Mouse (Mus musculus): ENCODE measurements around the gene Rnf152. TPM values are rescaled to one million over a fixed set of nuclear protein-coding genes. Genes with fewer than 3 reads are reported as not detected.

Rnf152 gene
- total RNA-seq (2021): 1 to 10 TPM; 2.0 to 2.5 TPM
- long read RNA-seq, experiment 1, full-length matches to known transcripts: 2 of 4 reads
- long read RNA-seq, experiment 1, partial matches to known transcripts: 0 of 4 reads
- long read RNA-seq, experiment 1, other reads (novel, unspliced or antisense): 2 of 4 reads
- long read RNA-seq, experiment 2, full-length matches to known transcripts: 1 of 2 reads
- long read RNA-seq, experiment 2, partial matches to known transcripts: 0 of 2 reads
- long read RNA-seq, experiment 2, other reads (novel, unspliced or antisense): 1 of 2 reads

DNA sequence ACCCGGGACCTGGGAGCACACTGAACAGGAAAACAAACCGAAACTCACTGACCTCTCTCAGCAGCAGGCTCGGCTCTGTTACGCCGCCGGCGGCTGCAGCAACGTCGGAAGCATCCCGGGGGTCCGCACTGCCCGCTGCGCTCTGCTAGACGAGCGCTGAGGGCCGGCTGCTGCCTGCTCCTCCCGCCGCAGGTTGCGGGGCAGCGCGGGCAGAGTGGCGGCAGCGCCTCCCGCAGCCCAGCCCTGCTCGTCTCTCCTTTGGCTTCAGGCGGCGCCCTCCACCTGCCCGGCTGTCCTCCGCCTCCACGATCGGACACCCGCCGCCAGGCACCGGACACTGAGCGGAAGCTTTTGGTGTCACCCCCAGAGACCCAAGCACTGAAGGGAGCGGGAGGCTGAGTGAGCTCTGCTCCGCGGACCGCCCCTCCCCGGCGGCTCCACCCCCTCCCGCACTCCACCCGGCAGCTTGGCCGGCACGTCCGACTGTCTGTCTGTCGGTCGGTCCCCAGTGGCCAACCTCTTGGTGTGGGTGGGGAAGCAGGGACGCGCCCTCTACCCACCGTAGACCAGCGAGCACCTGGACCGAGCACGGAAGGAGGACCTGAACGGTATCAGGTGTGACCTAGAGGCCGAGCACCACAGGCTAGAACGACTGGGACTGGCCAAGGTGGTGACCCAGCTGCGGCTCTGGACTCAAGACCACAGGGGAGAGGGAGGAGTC lies at the start of gene Rnf152:
Gene Rnf152 (minus strand): TSS at position 420 of the 721 bp plus-strand sequence.
- peak; percentile 44 to 50 for DNase-seq (ENCODE audit: low spot score in 2 of 2)

DNA sequence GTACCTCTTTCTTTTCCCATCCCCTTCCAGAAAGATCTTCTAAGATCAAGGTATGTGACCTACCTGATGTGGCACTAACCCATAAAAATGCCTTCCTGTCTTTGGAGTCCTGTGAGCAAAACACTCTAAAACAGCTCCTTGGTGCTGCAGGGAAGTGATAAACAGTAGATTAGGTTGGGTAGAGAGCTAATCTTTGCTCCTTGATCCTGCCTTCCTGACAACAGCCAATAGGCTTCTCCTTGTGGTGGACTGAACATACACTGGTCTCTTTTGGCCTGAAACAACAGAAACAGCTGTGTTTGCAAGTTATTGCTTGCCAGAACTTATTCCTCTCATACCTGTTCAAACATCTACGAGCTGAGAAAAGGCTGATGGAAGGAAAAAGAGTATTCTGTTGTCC lies 46.3 kb upstream of the Rnf152 start:
- DNase-seq (ENCODE audit: low spot score in 2 of 2): no peak

DNA sequence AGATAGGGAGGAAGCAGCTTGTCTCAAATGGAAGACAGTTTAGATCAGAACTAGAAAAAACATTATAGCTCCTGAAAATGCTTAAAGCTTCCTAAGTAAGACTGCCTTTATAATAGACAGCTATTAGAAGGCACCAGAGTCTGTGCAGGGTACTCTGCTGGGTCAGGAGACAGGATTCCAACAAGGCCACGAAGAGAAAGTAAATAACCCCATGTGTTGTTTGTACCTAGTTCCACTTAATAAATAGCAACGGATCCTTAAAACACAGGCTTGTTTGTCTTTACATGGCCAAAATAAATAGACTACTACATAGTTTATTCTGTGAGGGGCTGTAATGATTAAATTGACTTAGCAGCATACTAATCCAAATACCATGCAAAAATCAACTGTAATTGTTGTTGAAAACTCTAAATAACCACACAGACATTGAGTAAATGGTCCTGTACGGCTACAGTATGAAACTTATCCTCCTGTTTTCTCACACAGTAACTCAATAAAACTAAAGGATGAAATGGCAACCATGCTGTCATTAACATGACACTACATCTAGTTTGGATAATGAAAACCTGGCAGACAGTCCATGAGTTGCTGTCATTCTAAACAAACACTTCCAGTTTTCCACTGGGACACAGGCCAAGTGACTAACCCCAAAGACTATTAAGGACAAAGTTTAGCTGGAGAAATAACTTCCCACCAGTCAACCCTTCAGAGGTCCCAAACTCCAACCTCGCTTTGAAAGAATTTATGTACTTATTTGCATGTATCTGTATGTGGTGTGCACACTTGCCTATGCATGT lies 27.8 kb upstream of the Rnf152 start:
- no peak for DNase-seq (ENCODE audit: low spot score in 2 of 2)

DNA sequence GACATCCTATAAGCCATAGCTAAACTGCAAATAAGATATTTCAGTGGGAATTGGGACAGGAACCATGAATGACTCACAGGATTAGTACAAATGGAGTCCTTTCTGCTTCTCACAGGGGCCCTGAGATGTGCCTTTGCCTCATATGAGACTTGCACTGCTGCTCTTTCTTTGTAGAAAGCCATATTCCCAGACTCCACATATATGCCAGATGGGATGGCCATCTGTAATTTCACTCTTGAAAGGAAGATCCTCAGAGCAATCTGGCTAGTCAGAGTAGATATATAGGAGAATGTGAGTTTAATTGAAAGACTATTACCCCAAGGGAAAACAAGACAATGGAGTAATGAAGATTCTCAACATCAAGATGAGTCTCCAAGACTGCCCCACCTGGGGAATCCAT lies 21.0 kb upstream of the Rnf152 start:
- no peak for DNase-seq (ENCODE audit: low spot score in 2 of 2)

DNA sequence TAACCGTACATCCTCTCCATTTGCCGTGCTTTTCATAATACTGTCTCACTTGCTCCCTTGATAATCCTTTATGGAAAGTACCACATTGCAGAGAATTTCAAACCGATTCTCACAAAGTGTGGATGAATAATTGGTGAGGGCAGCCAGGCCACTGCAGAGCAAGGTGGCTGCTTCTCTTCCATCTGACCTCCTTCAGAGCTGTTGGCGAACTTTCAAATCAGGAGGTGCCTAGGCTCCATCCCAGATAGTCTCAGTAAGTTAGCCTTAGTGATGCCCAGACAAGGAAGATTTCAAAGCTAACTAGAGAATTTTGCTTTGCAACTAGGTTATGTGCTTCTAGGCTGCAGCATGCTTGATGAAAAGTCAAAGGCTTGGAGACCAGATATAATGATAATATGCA lies 18.1 kb upstream of the Rnf152 start:
- no peak for DNase-seq (ENCODE audit: low spot score in 2 of 2)

DNA sequence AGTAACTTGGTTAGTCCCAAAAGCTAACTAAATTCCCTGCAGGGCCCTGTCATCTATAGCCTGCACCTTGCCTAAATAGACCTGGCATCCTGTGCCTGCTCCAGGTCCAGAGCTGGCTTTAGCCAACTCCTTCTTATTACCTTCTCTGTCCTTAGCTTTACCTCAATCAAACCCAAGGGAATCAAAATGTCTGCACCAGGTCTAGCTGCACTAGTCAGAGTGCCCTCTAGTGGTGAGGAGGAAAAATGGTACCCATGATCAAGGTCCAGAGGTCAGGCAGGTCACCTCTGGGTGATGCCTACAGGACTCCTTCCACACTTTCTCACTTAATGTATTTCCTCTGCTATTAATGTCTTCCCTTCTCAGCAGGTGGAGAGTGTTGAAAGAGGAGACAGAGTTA lies 6.2 kb upstream of the Rnf152 start:
- DNase-seq (ENCODE audit: low spot score in 2 of 2): no peak

DNA sequence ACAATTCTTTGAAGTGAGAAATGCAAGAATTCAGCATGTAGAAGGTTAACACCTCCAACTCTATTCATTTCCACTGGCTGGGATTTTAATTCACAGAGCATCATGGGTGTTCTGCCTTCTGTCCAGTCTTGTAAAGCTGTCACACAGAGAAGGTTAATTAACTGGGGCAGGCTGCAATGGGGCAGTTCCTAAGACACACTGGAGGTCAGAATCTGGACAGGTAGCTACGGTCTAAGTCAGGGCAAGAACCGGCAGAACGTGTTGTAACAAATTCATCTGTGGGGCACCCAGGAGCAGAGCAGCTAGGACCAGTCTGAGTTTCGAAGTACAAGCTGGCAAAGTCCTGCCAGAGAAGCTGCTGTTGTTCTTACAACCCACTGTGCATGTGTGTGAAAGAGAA lies 2.4 kb upstream of the Rnf152 start:
- DNase-seq (ENCODE audit: low spot score in 2 of 2): no peak

DNA sequence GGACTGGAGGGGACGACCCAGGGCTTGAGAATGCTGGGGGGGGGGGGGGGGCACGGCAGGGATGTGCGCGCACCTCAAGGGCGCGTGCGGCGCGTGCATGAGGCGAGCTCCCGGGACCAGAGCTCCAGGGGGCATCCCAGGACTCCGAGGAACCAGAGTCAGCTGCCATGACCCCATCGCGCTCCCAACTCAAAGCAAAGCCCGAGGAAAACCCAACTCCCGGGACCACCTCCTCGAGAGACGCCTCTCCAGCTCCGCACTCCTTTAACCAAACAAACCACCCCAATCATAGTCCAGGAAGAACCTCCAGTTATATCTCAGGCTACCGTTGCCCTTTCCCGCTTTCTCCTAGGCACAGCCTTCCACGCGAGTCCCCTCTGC lies 610 bp downstream of the Rnf152 start:
- DNase-seq (ENCODE audit: low spot score in 2 of 2): peak in 1 of 2 experiments; percentile 21

DNA sequence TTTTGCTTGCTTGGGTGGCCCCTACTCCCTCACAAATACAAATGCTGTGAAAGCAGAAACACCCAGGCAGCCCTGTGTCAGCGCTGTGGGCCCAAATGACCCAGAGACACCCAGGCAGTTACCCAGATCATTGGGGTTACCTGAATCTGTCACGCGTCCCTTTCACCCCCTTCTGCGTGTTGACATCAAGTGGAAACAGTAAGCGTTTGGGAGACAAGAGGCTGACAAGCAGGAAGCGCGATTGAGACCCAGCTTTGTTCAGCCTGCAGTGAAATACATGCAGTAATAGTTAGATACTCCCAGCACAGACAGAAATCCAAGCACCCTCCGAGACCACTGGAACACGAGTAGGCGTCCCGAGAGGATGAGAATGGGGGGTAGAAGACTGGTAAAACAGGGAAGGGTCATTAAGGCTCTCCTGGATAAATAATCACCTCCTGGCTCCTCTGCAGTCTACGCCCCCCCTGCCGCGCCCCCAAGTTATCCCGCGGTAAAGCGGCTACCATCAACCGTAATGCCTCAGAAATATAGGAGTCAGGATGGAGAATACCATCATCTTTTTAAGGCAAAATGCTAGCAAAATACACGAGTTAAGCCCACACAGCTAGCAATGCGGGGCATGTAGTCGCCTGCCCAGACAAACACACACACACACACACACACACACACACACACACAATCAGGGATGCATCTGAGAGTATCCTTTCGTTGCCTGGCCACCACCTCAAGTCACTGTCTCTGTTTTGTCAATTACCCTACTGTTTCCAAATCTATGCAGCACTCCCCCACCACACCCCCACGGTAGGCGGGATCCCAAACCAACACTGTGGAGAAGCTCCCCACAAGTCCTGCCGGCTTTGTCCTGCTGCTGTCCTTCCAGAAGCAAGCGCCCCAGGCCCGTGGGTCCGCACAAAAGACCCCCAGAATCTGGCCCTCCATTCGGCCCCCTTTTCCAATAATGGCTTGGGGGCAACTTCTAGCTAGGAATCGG lies 1.3 kb downstream of the Rnf152 start:
- peak in 1 of 2 experiments; percentile 2 for DNase-seq (ENCODE audit: low spot score in 2 of 2)

DNA sequence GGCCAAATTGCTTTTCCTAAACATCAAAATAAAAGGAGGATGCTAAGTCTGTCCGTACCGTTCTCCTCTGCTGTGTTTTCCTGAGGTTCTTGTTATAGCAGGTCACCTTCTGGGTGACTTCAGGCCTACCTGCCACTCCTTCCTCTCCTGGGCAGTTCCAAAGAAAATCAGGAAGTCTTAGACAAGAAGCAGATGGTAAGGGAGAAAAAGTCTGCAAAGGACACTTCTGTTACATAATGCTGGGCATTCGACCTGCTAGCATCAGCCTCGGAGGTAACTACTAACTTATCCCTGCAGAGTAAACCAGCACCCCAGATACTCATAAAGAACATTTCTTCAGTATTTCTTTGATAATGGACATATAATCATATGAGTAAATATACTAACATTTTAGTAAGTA lies 4.7 kb downstream of the Rnf152 start:
- DNase-seq (ENCODE audit: low spot score in 2 of 2): no peak

DNA sequence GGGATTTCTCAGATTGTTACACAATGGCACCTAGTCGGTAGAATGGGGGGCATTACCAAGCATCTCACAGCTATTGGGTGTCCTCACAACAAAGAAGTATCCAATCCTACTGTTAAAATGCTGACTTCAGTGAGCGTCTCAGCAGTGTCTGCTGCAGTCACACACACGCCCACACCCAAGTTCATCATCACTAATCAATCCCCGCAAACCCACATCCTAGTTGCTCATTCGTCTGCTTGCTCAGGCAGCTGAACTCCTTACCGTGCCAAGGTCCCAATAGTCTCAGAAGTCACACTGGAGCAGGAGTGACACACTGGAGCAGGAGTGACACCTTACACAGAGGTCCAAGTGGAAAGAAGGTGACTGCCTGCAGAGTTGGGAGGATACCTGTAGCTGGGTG lies 14.2 kb downstream of the Rnf152 start:
- no peak for DNase-seq (ENCODE audit: low spot score in 2 of 2)

DNA sequence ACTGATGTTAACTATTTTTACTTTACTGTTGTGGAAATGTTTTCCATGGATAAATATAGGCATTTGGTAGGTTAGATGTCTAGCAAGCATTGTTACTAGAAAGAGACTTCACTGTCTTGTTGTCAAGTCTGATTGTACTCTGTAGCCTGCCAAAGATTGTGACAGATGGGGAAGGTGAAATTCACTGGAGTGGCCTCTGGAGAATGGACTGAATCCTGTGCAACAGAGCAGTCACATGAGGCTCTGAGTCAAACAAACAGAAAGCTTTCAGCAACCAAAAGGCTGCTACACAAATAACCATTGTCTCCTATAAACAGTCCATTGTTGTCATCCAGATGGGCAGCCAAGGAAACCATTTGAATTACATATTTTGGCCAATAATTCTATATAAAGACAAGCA lies 15.6 kb downstream of the Rnf152 start:
- no peak for DNase-seq (ENCODE audit: low spot score in 2 of 2)

DNA sequence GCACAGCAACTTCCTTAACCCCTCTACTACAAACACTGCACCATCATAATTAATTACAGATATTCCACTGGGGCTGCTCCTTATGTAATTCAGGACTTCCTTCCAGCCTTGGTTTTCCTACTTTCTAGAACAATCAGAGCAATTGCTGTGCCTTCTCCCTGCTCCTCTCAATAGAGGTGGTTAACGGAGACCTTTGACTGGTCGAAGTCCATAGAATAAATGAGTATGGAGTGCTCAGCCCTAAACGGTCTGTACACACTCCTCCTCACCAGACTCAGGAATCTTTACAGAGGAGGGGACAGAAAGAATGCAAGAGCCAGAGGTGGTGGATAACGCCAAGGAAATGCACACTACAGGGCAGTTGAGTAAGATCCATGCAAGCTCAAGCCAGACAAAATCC lies 19.1 kb downstream of the Rnf152 start:
- no peak for DNase-seq (ENCODE audit: low spot score in 2 of 2)

DNA sequence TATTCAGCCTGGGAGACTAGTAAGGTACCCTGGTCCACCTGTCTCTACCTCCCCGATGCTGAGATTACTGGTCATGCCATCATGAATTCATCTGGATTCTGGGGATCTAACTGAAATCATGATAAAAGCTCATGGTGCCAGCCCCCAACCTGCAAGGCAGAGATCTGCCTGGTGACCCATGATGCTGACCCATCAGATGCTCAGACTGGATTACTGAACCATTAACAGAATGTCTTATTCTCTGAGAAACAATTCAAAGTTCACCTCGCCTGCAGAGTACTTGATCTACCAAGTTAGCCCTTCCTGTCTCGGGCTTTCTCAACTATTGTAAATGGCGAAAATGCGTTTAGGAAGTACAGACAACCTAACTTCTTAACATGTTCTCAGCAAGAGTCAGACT lies 20.4 kb downstream of the Rnf152 start:
- DNase-seq (ENCODE audit: low spot score in 2 of 2): no peak

DNA sequence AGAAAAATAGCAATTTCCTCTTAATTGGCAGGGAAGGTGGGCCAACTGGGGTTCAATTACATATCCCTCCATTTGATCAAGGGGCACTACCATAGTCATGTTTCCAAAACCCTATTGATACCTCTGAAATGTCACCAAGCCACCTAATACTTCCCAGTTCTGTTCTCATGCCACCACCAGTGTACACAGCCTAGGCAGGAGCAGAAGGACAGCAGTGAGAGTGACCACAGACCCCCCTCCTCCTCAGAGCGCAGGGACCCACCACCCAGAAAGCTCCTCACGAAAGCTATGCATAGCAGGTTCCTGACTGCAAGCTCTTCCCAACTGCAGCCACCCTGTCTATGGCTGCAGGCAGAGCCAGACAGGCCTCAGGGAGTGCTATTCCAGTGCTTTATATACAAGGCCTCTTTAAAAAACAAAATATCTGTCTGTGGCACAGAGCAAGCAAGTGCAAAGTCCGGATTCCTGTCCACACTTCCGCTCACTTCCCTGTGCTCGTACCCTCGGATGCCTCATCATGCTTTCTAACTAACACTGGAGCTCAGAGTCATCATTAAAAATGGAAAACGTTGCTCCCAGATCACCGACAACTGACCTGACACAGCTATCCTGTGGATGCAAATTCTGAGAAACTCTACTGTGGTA lies 24.3 kb downstream of the Rnf152 start:
- DNase-seq (ENCODE audit: low spot score in 2 of 2): no peak

DNA sequence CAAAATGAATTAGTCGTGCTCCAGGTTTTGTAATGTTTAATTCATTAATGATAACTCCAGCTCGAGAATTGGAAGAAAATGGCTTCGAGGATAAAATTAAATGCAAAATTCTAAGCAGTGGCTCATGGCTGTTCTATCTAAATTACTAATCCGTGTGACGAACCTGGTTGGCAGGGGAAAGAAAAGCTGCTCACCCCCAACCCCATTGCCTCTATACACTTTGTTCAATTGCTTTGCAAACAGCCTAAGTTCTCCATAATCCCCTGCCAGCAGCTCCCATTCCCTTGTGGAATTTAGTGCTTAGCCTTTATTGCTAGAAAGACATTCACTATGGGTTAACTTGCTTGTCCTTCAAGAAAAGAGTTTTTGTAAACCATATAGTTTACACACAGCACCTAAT lies 24.9 kb downstream of the Rnf152 start:
- no peak for DNase-seq (ENCODE audit: low spot score in 2 of 2)

DNA sequence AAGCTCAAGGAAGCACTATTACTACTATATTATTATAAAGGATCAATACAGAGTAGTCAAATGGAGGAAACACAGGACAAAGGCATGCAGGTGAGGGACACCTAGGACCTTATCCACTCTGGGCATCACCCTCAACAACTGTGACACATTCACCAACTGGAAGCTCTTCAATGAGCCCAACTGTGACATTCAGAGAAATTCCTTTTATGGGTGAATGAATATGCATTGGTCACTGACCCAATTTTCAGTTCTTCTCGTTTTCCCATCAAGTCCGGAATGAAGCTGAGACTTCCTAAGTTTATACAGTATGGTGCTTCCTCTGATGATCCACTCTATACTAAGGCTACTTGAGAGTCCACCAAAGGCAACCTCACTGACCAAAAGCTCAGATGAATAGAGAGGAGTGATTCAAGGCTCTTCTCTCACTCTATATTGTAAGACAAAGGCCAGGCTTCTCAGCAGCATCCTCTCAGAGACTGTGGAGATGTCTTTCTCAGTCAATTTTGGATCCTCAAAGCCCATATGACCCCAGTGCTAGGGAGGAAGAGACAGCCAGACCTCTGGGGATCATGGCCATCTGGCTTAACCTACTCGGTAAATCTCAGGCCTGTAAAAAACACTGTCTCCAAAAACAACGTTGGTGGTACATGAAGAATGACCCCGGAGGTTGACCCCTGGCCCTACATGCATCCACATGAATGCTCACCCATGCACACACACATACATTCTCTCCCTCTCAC lies 25.8 kb downstream of the Rnf152 start:
- DNase-seq (ENCODE audit: low spot score in 2 of 2): no peak

DNA sequence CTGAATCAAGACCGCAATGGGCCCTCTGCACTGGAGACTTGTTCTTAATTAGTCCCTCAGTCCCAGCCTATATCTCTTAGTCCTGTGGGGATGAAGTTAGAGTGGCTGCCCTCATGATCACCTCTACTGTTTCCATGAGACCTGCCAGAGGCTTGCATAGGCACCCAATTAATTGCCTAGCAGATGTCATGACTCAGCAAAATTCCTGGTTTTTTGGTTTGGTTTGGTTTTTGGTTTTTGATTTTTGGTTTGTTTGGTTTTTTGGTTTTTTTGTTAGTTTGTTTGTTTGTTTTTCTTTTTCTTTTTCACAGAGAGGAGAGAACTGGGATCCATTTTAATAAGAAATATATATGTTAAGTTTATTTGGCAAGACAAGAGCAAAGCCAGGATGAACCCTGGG lies 28.7 kb downstream of the Rnf152 start:
- no peak for DNase-seq (ENCODE audit: low spot score in 2 of 2)

DNA sequence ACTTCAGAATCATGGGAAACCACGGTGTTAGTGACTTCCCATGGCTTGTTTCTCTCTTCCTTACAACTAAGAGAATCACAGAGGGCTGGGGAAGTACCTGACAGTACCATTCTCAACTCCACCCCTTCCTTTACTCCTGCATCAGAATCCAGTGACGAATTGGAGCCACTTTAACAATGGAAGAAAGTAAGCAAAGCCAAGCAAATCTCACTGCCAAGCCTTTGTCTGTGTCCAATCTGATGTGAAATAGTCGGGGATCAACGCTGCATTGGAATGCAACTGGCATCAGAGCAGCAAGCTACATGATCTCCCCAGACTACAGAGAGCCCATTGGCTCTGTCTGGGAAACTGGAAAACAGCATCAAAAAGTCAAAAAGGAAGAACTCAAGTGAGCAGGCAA lies 31.9 kb downstream of the Rnf152 start:
- no peak for DNase-seq (ENCODE audit: low spot score in 2 of 2)

Measured in adrenal gland, adult 18-20 months (tissue).